Mouse (Mus musculus) heart, embryonic 11.5 days (tissue): ENCODE data around the gene Gpr62. TPM values are rescaled to one million over a fixed set of nuclear protein-coding genes. Genes with fewer than 3 reads are reported as not detected.

Experiments
- ATAC-seq: fragments of 200-750 bp; cut with Nextera tagmentation; replicated peaks from 2 replicates; pipeline ENCODE4 v1.8.0; 2017; ENCODE audit warnings: moderate library complexity; ENCODE audit not compliant: insufficient number of reproducible peaks, low FRiP score, low TSS enrichment
- H3K27ac ChIP-seq: fragments of 300-500 bp; sonication (generic); 2 replicates; pipeline ENCODE4 v1.5.1; 2014; ENCODE audit warnings: mild to moderate bottlenecking, low read depth, low read length
- H3K27me3 ChIP-seq: fragments of 300-500 bp; sonication (generic); 2 replicates; pipeline ENCODE4 v1.6.1; 2014; ENCODE audit warnings: mild to moderate bottlenecking, low read length, mixed read lengths; ENCODE audit not compliant: control insufficient read depth, insufficient read depth
- H3K36me3 ChIP-seq: fragments of 300-500 bp; sonication (generic); 2 replicates; pipeline ENCODE4 v1.6.1; 2014; ENCODE audit warnings: mild to moderate bottlenecking, low read length, moderate library complexity, mixed read lengths; ENCODE audit not compliant: control insufficient read depth, insufficient read depth
- H3K4me1 ChIP-seq: fragments of 300-500 bp; sonication (generic); 2 replicates; pipeline ENCODE4 v1.6.1; 2014; ENCODE audit warnings: low read length; ENCODE audit not compliant: control insufficient read depth, insufficient read depth
- H3K4me2 ChIP-seq: fragments of 300-500 bp; sonication (generic); 2 replicates; pipeline ENCODE4 v1.6.1; 2014; ENCODE audit warnings: mild to moderate bottlenecking, moderate library complexity
- H3K4me3 ChIP-seq: fragments of 300-500 bp; sonication (generic); 2 replicates; pipeline ENCODE4 v1.5.1; 2014; ENCODE audit warnings: low read depth, low read length
- H3K9ac ChIP-seq: fragments of 300-500 bp; sonication (generic); 2 replicates; pipeline ENCODE4 v1.6.1; 2014; ENCODE audit warnings: mild to moderate bottlenecking, low read depth, low read length, moderate library complexity
- H3K9me3 ChIP-seq: fragments of 300-500 bp; sonication (generic); replicated peaks from 2 replicates; pipeline ENCODE4 v1.6.1; 2016; ENCODE audit warnings: low read length; ENCODE audit not compliant: control insufficient read depth
- WGBS: fragments of 180-500 bp; shearing (Covaris S2); extraction: QIAGEN DNeasy Blood & Tissue Kit; methylation state at CpG from one replicate; pipeline ENCODE4 v1.1.7; 2014; ENCODE audit not compliant: insufficient replicate concordance; 5-methylcytosine and 5-hydroxymethylcytosine counted together
- polyA plus RNA-seq: library from polyadenylated mRNA; unstranded; fragments of >200 nt; fragmentation: Nextera tagmentation; extraction: Ambion mirVana; gene quantifications from 2 replicates; pipeline ENCODE4 v1.2.1, GENCODE M21; 2014

Gene Gpr62
- polyA plus RNA-seq, 1 experiment from 2014 or later = 0.46 TPM

DNA sequence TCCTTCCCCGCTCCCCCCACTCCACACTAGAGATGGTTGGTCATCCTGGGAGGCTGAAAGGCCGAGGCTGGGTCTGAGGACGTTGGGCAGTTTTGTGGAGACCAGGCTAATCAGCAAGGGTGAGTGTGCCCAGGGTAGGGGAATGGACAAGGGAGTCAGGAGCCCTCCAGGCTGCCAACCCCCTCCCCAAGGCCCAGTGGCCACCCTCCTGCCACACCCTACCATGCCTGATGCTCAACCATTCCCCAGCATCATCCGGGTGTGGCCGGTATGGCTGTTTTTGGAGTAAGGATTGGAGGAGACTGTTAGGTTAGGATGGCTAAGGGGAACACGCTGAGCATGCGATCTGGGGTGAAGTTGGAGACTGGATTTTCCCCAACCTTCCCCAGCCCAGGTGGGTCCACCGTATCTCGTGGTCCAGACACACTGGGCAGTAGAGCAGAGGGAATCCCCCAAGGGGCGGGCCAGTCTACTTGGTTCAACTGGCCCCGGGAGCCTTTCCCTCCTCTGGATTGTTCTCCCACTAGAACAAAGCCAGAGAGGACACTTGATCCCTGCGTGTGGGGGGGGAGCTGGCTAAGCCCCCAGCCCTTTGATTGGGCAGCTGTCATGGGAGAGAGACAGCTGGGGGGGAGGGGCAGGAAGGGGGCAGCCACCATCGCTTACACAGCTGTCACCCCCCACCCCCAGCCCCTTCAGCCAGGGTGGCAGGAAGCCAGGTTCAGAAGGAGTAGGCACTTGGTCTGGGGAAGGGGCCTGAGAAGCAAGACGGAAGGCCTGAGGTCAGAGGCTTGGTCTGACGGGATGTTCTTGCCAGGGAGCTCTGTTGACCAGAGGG is 9.2 kb downstream of the Gpr62 start:
- 41% methylated on average over 15 of the region's 15 CpGs for WGBS
- peak overlapping the region; percentile 96 for H3K4me2 ChIP-seq
- ATAC-seq = no peak
- H3K9me3 ChIP-seq = no peaks in the 10 kb centered on the region
- H3K27me3 ChIP-seq = peaks cover 7% of the 10 kb centered on the region
- H3K4me1 ChIP-seq = peaks cover 52% of the 10 kb centered on the region
- H3K36me3 ChIP-seq = peaks cover 6% of the 10 kb centered on the region; the same call in 1 of the 2 replicates
- peak overlapping the region; percentile 77; the same call in 1 of the 2 replicates for H3K4me3 ChIP-seq
- H3K9ac ChIP-seq = peak overlapping the region; percentile 52; the same call in 1 of the 2 replicates
- H3K27ac ChIP-seq = peak overlapping the region; percentile 18

DNA sequence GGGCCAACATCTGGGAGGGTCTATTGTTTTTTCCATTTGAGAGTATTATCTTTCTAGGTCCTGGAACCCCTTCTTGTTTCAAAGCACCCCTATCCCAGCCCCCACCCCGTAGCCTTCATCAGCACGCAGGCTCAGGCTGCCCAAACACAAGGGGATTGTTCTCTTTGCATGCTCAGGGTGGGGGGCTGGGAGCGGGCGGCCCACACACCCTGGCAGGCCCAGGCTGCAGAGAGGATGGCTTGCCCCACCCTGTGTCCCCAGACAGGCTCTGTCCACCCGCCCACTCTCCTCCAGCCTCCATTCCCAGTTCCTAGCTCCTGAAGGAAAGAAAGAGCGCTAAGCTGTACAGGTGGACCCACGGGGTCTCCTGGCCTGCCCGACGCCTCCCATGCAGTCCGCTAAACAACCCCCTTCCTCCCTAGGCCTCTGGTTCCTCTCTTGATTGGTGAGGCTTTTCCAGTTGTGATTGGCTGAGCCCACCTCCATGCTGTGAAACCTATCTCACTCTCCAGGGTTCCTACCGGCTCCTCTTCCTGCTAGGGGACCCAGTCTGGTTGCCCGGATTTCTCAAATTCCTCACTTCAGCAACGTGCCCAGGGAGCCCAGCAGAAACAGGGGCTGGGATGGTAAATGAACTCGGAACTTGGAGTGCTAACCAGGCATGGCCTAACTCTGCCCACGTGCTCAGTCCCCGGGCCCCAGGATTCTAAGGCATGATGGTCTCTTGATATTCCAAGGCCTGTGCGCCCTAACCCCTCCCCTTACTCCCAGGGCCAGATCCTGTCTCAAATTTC is 10.7 kb downstream of the Gpr62 start:
- ATAC-seq = 0 out of 2 replicates have a peak, but pooled peaks have one; percentile 7
- H3K9me3 ChIP-seq = no peaks in the 10 kb centered on the region
- peaks cover 3% of the 10 kb centered on the region; the same call in 1 of the 2 replicates for H3K36me3 ChIP-seq
- H3K9ac ChIP-seq = peak overlapping the region; percentile 92
- H3K4me2 ChIP-seq = peak overlapping the region; percentile 96
- peaks cover 64% of the 10 kb centered on the region for H3K4me1 ChIP-seq
- H3K4me3 ChIP-seq = peak overlapping the region; percentile 77
- WGBS = 1% methylated on average over 16 of the region's 17 CpGs
- H3K27ac ChIP-seq = peak overlapping the region; percentile 91
- H3K27me3 ChIP-seq = peaks cover 7% of the 10 kb centered on the region

DNA sequence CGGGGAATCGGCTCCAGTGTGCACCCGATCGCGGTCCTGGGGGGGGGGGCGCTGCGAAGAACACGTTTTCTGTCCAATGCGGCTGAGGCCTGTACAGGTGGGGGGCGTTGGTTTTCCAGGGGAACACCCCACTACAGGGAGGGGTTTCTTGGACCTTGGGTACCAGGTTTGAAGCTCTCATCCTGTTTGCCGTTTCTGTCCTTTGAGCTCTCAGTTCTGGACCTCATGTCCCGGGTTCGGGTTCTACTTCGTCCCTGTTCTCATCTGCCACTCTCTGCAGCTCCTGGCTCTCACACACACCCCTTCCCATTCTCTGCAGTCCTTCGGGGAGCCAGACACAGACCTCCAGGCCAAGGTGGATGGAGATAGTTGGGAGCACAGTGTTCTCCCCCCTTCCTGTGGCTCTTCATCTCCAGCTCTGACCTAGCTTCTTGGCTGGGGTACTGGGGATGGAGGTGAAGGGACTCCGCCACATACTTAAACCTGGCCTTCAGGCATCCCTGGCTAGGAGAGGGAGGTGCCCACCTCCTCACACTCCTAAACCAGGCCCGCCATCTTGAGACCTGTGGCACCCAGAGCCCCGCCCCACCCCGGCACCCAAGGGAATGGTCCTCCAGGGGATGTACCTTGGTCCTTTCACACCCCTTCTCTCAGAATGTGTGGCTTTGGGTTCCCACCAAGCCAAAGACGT is 11.5 kb downstream of the Gpr62 start:
- H3K4me2 ChIP-seq = peak overlapping the region; percentile 96
- peak overlapping the region; percentile 77 for H3K4me3 ChIP-seq
- ATAC-seq = 0 out of 2 replicates have a peak, but pooled peaks have one; percentile 0
- WGBS = 3% methylated on average over 13 of the region's 20 CpGs
- peak overlapping the region; percentile 92 for H3K9ac ChIP-seq
- H3K27ac ChIP-seq = peak overlapping the region; percentile 91
- H3K9me3 ChIP-seq = no peaks in the 10 kb centered on the region
- no peaks in the 10 kb centered on the region; the same call in 1 of the 2 replicates for H3K36me3 ChIP-seq
- peaks cover 7% of the 10 kb centered on the region for H3K27me3 ChIP-seq
- H3K4me1 ChIP-seq = peaks cover 66% of the 10 kb centered on the region

DNA sequence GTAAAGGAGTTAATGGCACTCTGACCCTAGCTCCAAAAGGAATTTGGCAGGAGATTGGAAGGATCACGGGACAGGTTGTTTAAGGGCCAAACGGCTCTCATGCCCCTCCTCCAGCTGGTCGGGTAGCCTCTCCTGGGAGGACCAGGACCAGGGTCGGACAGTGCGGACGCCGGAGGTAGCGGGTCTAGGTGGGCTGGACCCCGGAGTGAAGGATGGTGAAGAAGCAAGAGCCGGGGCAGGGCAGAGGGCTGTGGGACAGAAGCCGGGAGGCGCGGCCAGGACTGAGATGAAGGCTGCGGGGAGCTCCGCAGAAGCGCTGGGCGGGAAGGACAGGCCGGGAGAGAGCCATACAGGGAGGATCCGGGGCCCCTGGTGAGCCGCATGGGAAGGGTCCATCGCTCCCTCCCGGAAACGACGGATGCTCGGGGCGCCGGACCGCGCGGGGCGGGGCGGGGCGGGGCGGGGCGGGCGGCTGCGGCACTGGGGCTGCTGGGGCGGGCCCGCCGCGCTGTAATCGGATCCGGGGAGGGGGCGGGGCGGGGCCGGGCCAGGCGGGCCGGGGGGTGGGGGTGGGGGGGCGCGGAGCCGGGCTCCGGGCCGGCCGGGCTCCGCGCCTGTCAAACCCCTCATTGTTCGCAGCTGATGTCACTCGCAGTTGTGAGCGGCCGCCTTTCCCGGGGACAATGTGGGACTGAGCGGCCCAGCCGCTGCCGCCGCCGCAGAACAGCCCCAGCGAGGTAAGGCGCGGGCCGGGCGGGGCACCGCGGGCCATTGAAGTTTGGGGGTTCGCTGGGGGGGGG is 12.3 kb downstream of the Gpr62 start, which contains the start of gene Pcbp4:
Gene Pcbp4, plus strand, starts transcription at position 21 of the 800 bp plus-strand sequence.
- peak within 1 kb of the TSS; percentile 77 for H3K4me3 ChIP-seq
- peak within 1 kb of the TSS; percentile 91 for H3K27ac ChIP-seq
- under 1% methylated on average over 42 of the region's 74 CpGs for WGBS
- no peaks in the 10 kb centered on the region for H3K9me3 ChIP-seq
- peak within 1 kb of the TSS; percentile 92 for H3K9ac ChIP-seq
- peaks cover 7% of the 10 kb centered on the region for H3K27me3 ChIP-seq
- H3K36me3 ChIP-seq = no peaks in the 10 kb centered on the region; the same call in 1 of the 2 replicates
- H3K4me2 ChIP-seq = peak within 1 kb of the TSS; percentile 96
- ATAC-seq = peak; percentile 76
- peaks cover 70% of the 10 kb centered on the region for H3K4me1 ChIP-seq

GRCm38 (mm10) chr9:106452821-106453220 is 12.9 kb downstream of the Gpr62 start:
- WGBS = 2% methylated on average over 7 of the region's 7 CpGs
- H3K27ac ChIP-seq = no peak overlapping the region
- no peaks in the 10 kb centered on the region; the same call in 1 of the 2 replicates for H3K36me3 ChIP-seq
- H3K9ac ChIP-seq = peak overlapping the region; percentile 92
- ATAC-seq = no peak
- peaks cover 69% of the 10 kb centered on the region for H3K4me1 ChIP-seq
- peak overlapping the region; percentile 77 for H3K4me3 ChIP-seq
- H3K27me3 ChIP-seq = peaks cover 7% of the 10 kb centered on the region
- H3K9me3 ChIP-seq = no peaks in the 10 kb centered on the region
- H3K4me2 ChIP-seq = peak overlapping the region; percentile 96

GRCm38 (mm10) chr9:106452351-106452750 is 13.4 kb downstream of the Gpr62 start:
- Histone ChIP-seq H3K9ac (peak overlapping the region; percentile 92), H3K4me3 (peak overlapping the region; percentile 77; the same call in 1 of the 2 replicates), H3K4me2 (peak overlapping the region; percentile 96), H3K27me3 (peaks cover 7% of the 10 kb centered on the region), H3K27ac (no peak overlapping the region), H3K4me1 (peaks cover 67% of the 10 kb centered on the region), H3K36me3 (no peaks in the 10 kb centered on the region; the same call in 1 of the 2 replicates), H3K9me3 (no peaks in the 10 kb centered on the region)
- ATAC-seq = no peak
- whole genome bisulfite sequencing = 26% methylated on average over 6 of the region's 6 CpGs

DNA sequence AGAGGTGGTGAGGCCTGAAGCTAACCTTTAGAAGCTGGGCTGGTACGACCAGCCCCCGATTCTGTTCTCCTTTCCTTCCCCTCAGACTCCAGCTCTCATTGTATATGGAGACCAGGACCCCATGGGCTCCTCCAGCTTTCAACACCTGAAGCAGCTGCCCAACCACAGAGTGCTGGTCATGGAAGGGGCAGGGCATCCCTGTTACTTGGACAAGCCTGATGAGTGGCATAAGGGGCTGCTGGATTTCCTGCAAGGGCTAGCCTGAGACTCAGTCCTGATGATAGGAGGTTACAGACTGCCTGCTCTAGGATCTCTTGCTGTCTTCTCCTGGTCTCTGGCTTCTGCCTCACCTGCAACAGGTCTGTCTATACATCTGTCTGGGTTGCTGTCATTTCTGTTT is 13.8 kb downstream of the Gpr62 start:
- whole genome bisulfite sequencing = 49% methylated on average over 2 of the region's 2 CpGs

More for the DNA sequence above, 13.8 kb downstream of the Gpr62 start:
- no peak for ATAC-seq
- no peak overlapping the region for H3K27ac ChIP-seq
- no peak overlapping the region for H3K4me3 ChIP-seq
- no peak overlapping the region for H3K9ac ChIP-seq
- peaks cover 7% of the 10 kb centered on the region for H3K27me3 ChIP-seq
- no peaks in the 10 kb centered on the region for H3K9me3 ChIP-seq
- H3K4me1 ChIP-seq = peaks cover 63% of the 10 kb centered on the region
- H3K4me2 ChIP-seq = no peak overlapping the region
- H3K36me3 ChIP-seq = no peaks in the 10 kb centered on the region; the same call in 1 of the 2 replicates
